Mouse (Mus musculus) liver, postnatal 0 days (tissue): ENCODE data around the gene Mospd3.

Source experiments
- CTCF ChIP-seq: sonication (generic); IDR thresholded peaks from 2 replicates; pipeline ENCODE4 v1.5.1; 2016; ENCODE audit warnings: antibody characterized with exemption, low read depth
- EP300 ChIP-seq: IDR thresholded peaks from 2 replicates; pipeline ENCODE4 v1.6.1; 2016; ENCODE audit warnings: antibody characterized with exemption, low read depth, mild to moderate bottlenecking

DNA sequence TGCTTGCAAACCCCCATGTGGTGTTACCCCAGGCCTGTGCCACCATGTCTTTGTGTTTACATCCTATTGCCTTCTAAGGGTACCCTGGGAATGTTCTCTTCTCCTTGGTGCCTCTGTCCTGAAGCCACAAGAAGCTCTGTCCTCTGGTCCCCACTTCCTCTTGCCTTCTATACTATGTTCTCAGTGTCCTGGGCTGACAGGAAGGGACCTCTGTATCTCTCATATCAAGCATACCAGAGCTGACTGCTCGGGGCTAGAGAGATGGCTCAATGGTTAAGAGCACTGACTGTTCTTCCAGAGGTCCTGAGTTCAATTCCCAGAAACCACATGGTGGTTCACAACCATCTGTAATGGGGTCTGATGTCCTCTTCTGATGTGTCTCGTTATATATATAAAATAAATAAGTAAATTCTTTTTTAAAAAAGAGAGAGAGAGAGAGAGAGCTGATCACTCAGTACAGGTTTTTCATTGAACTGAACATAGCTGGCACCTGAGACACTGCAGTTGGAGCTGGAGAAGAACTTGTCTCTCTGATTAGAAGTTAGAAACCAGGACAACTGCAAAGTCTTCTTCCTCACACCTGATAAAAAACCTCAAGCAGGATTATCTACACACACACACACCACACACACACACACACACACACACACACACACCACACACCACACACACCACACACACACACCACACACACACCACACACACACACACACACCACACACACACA is 2.6 kb downstream of the Mospd3 start:
- TF ChIP-seq CTCF (no peak), EP300 (no peak)
